Mouse (Mus musculus) limb, embryonic 14.5 days (tissue): ENCODE measurements around the gene Lim2. TPM values are rescaled to one million over a fixed set of nuclear protein-coding genes. Genes with fewer than 3 reads are reported as not detected.
A peak's percentile ranks its signal among the peaks of the same experiment; 100 is the strongest.

Experiments
- ATAC-seq: fragments of 200-750 bp; cut with Nextera tagmentation; 2 replicates; pipeline ENCODE4 v1.8.0; 2017; ENCODE audit warnings: low read depth, moderate number of reproducible peaks, moderate TSS enrichment; ENCODE audit not compliant: low FRiP score
- DNase-seq: peaks from one replicate; pipeline ENCODE4 v3.0.0-alpha.2; 2015; ENCODE audit warnings: low spot score
- H3K27ac ChIP-seq: fragments of 300-500 bp; sonication (generic); replicated peaks from 2 replicates; pipeline ENCODE4 v1.5.1; 2014; ENCODE audit warnings: low read depth, mild to moderate bottlenecking, low read length, moderate library complexity, mixed read lengths
- H3K27me3 ChIP-seq: fragments of 300-500 bp; sonication (generic); 2 replicates; pipeline ENCODE4 v1.6.1; 2014; ENCODE audit warnings: low read length, mixed read lengths; ENCODE audit not compliant: control insufficient read depth, insufficient read depth
- H3K36me3 ChIP-seq: fragments of 300-500 bp; sonication (generic); 2 replicates; pipeline ENCODE4 v1.6.1; 2014; ENCODE audit warnings: mild to moderate bottlenecking, low read length, moderate library complexity, mixed read lengths; ENCODE audit not compliant: control insufficient read depth, insufficient read depth
- H3K4me1 ChIP-seq: fragments of 300-500 bp; sonication (generic); 2 replicates; pipeline ENCODE4 v1.6.1; 2014; ENCODE audit warnings: antibody characterized with exemption, low read length, mixed read lengths; ENCODE audit not compliant: control insufficient read depth, insufficient read depth
- H3K4me2 ChIP-seq: fragments of 300-500 bp; sonication (generic); replicated peaks from 2 replicates; pipeline ENCODE4 v1.6.1; 2014; ENCODE audit warnings: low read depth, mild to moderate bottlenecking, low read length, moderate library complexity; ENCODE audit not compliant: severe bottlenecking
- H3K4me3 ChIP-seq: fragments of 300-500 bp; sonication (generic); replicated peaks from 2 replicates; pipeline ENCODE4 v1.5.1; 2014; ENCODE audit warnings: low read length
- H3K9ac ChIP-seq: fragments of 300-500 bp; sonication (generic); 2 replicates; pipeline ENCODE4 v1.6.1; 2014; ENCODE audit warnings: mild to moderate bottlenecking, low read depth, low read length, moderate library complexity; ENCODE audit not compliant: severe bottlenecking
- H3K9me3 ChIP-seq: fragments of 300-500 bp; sonication (generic); 2 replicates; pipeline ENCODE4 v1.6.1; 2016; ENCODE audit warnings: low read length; ENCODE audit not compliant: control insufficient read depth
- POLR2A ChIP-seq: fragments of 200-500 bp; IDR thresholded peaks from 2 replicates; pipeline ENCODE4 v1.8.0; 2012; ENCODE audit warnings: inconsistent platforms, mild to moderate bottlenecking, moderate library complexity, borderline replicate concordance; ENCODE audit not compliant: insufficient read depth, insufficient read length; ENCODE audit errors: extremely low read depth
- WGBS: fragments of 180-500 bp; shearing (Covaris S2); extraction: QIAGEN DNeasy Blood & Tissue Kit; methylation state at CpG from one replicate; pipeline ENCODE4 v1.1.7; 2014; 5-methylcytosine and 5-hydroxymethylcytosine counted together
- polyA plus RNA-seq, 2 experiments: library from polyadenylated mRNA; depleted of rRNA in 1 of 2; stranded (reverse) in 1 of 2; unstranded in 1 of 2; fragments of >200 nt; fragmentation: Nextera tagmentation in 1 of 2; extraction: Ambion mirVana in 1 of 2; gene quantifications; 2 replicates each; pipeline versions ENCODE4 v1.2.1 to v1.2.3; 2012 to 2014

The Lim2 gene
- polyA plus RNA-seq, 2 experiments = not detected

DNA sequence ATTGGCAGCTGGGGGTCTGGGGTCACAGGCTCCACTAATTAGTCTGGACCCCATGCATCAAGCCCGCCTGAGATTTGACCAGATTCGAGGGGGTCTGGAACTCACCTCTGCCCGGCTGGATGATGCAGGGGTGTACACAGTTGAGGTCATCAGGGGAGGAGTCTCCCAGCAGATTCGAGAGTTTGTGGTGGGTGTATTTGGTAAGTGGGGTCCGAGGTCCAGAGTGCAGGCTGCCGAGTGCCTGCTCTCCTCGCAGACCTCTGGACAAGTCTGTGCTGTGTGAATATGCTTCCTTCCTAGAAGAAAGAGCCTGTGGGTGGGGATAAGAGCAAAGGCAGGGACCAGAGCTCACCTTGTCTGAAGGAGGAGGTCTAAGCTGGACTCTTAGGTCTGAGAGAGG is 36.5 kb downstream of the Lim2 start:
- H3K4me2 ChIP-seq = no peak overlapping the region
- H3K9ac ChIP-seq = no peak overlapping the region
- no peak for ATAC-seq
- peaks cover 12% of the 10 kb centered on the region for H3K27me3 ChIP-seq
- no peak for TF ChIP-seq POLR2A
- no peak overlapping the region for H3K27ac ChIP-seq
- no peaks in the 10 kb centered on the region for H3K9me3 ChIP-seq
- H3K4me3 ChIP-seq = no peak overlapping the region
- 81% methylated on average over 7 of the region's 7 CpGs for WGBS
- H3K36me3 ChIP-seq = no peaks in the 10 kb centered on the region
- DNase-seq = no peak
- 0 out of 2 replicates have a peak, but pooled peaks cover 2% of the 10 kb centered on the region for H3K4me1 ChIP-seq

DNA sequence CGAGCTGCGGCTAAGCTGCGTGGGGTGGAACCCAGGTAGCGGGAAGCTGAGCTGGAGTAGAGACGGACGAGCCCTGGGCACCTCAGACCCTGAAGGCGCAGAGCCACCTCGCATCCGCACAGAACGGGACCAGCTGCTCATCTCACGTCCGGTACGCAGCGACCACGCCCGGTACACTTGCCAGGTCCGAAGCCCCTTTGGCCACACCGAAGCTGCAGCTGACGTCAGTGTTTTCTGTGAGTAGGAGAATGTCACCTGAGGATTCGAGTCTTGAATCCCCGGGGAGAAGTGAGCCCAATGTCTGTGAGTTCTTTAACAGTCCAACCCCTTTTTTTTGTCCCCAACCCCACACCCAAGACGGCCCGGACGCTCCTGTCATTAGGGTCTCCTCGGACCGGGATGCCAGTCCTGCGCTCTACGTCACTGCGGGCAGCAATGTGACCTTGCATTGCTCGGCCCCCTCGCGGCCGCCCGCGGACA is 37.4 kb downstream of the Lim2 start:
- Histone ChIP-seq H3K27ac (no peak overlapping the region), H3K9ac (0 out of 2 replicates have a peak overlapping the region, but pooled peaks have one; percentile 34), H3K4me1 (0 out of 2 replicates have a peak, but pooled peaks cover 2% of the 10 kb centered on the region), H3K9me3 (no peaks in the 10 kb centered on the region), H3K4me2 (peak overlapping the region; percentile 81), H3K27me3 (peaks cover 12% of the 10 kb centered on the region), H3K36me3 (no peaks in the 10 kb centered on the region), H3K4me3 (peak overlapping the region; percentile 43)
- 7% methylated on average over 33 of the region's 35 CpGs for WGBS
- ATAC-seq (no peak), DNase-seq (no peak)
- no peak for TF ChIP-seq POLR2A

DNA sequence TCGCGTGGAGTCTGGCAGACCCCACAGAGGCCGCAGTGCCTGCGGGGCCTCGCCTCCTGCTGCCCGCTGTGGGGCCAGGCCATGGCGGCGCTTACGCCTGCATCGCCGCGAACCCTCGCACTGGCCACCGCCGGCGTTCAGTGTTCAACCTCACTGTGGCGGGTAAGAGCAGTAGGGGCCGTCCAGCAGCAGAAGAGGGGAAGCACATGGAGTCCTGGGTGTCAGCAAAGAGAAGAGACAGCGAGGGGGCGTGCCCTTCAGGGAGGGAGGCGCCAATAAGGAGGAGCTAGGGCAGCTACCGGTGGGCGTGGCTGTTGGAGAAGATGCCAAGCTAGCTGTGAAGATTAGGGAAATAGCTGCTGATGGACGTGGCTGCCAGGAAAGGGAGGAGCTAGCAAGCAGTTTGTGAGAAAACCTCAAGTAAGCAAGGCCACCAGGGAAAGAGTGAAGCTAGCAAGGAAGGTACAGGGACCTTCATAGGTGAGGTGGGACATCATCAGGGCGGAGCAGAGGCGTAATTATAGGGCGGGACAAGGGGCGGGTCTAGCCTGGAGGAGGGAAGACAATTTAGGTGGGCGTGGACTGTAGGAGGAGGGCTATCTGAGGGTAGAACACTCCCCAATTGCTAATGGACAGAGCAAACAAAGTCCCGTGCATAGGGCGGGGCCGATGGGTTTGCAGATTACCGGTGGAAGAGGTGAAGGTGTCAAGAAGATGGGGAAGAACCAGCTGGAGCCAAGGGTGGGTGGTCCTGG is 38.1 kb downstream of the Lim2 start:
- DNase-seq = peak; percentile 85
- WGBS = under 1% methylated on average over 32 of the region's 33 CpGs
- Histone ChIP-seq H3K27me3 (peaks cover 12% of the 10 kb centered on the region), H3K36me3 (no peaks in the 10 kb centered on the region), H3K27ac (no peak overlapping the region), H3K4me3 (peak overlapping the region; percentile 43), H3K9ac (peak overlapping the region; percentile 43), H3K4me1 (0 out of 2 replicates have a peak, but pooled peaks cover 2% of the 10 kb centered on the region), H3K9me3 (no peaks in the 10 kb centered on the region), H3K4me2 (peak overlapping the region; percentile 81)
- peak; percentile 87 for ATAC-seq
- TF ChIP-seq POLR2A = no peak

DNA sequence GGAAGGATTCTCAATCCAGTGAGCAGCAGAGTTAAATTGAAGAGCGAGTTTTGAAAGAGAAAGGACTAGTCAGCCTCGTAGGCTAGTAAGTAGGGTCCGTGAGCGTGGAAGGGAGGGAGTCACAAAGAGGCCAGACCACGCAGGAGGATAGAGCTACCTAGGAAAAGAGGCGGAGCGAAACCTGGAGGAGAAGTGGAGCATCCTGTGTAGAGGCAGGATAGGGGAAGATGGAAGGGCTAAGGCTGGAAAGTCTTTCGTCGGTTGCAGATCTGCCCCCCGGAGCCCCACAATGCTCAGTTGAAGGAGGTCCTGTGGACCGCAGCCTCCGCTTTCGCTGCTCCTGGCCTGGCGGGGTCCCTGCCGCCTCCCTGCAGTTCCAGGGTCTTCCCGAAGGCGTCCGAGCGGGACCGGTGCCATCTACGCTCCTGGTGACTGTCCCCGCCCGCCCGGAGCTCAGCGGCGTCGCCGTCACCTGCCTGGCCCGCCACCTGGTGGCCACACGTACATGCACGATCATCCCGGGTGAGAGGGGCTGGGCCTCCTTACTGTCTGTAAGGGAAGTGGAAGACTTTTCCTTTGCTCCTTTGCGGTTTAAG is 38.7 kb downstream of the Lim2 start:
- DNase-seq (peak; percentile 56), ATAC-seq (peak; percentile 68)
- Histone ChIP-seq H3K4me2 (peak overlapping the region; percentile 81), H3K36me3 (no peaks in the 10 kb centered on the region), H3K27ac (no peak overlapping the region), H3K4me1 (0 out of 2 replicates have a peak, but pooled peaks cover 2% of the 10 kb centered on the region), H3K9ac (peak overlapping the region; percentile 43), H3K9me3 (no peaks in the 10 kb centered on the region), H3K27me3 (peaks cover 12% of the 10 kb centered on the region), H3K4me3 (peak overlapping the region; percentile 43)
- 1% methylated on average over 29 of the region's 33 CpGs for WGBS
- TF ChIP-seq POLR2A = no peak

DNA sequence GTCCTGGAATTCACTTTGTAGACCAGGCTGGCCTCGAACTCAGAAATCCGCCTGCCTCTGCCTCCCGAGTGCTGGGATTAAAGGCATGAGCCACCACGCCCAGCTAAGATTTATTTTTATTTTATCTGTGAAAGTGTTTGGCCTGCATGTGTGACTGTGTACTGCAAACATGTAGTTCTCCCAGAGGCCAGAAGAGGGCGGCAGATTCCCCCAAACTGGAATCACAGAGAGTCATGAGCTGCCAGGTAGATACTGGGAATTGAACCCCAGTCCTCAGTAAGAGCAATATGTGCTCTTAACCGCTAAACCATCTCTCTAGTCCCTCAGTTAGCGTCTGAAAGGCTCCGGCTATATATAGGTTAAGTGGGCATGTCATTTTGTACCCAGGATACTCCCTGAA is 42.9 kb downstream of the Lim2 start:
- 0 out of 2 replicates have a peak, but pooled peaks cover 2% of the 10 kb centered on the region for H3K4me1 ChIP-seq
- WGBS = 42% methylated on average over 8 of the region's 8 CpGs
- H3K27ac ChIP-seq = no peak overlapping the region
- ATAC-seq (no peak), DNase-seq (no peak)
- 0 out of 2 replicates have a peak, but pooled peaks cover 1% of the 10 kb centered on the region for H3K27me3 ChIP-seq
- no peak for TF ChIP-seq POLR2A
- no peaks in the 10 kb centered on the region for H3K9me3 ChIP-seq
- H3K9ac ChIP-seq = no peak overlapping the region
- no peak overlapping the region for H3K4me2 ChIP-seq
- no peak overlapping the region for H3K4me3 ChIP-seq
- H3K36me3 ChIP-seq = no peaks in the 10 kb centered on the region
